Mouse (Mus musculus) liver, adult 10 weeks (tissue): ENCODE data around the gene Gtpbp4. TPM values are rescaled to one million over a fixed set of nuclear protein-coding genes. Genes with fewer than 3 reads are reported as not detected.

Source experiments
- polyA plus RNA-seq: library from polyadenylated mRNA; stranded (reverse); fragments of 350-450 nt; fragmentation: Illumina TruSeq; extraction: RNeasy Lipid Tissue Mini Kit (QIAGEN cat#74804); gene quantifications from one replicate; pipeline ENCODE4 v1.2.3, GENCODE M21; 2014; ENCODE audit warnings: low read depth, low replicate concordance

The Gtpbp4 gene
- polyA plus RNA-seq, result 40.8 TPM

DNA sequence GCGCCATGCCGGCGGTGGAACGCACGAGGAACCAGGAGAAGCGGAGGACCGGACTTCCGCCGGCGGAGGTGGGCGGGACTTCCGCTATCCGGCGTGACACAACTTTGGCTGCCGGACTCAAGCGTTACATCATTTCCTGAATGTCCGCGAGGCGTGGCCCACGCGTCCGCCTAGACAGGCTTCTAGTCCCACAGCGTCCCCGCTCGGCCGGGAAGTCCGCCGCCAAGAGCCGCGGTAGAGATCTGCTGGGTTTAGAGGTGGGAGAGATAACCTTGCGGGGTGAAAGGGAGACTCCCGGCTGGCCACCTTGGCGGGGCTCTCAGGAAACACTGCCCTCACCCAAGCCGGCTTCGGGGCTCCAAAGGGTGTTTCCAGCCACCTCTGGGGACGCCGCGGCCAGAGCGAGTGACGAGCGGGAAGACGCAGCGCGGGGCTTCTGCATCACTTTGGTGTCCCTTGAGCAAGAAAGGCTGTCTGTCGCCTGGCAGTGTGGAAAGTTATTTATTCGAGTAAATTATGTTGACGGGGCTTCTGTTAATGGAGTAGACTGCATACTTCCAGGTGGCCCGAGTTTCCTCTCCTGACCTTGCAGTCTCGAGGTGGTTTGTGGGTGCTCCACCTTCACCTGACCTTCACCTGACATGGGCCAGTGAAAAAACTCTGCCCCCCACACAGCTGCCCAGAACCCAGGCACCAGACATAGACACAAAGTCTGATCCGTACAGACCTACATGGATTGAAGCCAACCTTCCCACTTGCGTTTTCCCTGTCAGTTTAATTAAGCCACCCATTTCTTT is at the start of gene Gtpbp4:
TSS of gene Gtpbp4 (minus strand) at position 94 of the 797 bp plus-strand sequence.

DNA sequence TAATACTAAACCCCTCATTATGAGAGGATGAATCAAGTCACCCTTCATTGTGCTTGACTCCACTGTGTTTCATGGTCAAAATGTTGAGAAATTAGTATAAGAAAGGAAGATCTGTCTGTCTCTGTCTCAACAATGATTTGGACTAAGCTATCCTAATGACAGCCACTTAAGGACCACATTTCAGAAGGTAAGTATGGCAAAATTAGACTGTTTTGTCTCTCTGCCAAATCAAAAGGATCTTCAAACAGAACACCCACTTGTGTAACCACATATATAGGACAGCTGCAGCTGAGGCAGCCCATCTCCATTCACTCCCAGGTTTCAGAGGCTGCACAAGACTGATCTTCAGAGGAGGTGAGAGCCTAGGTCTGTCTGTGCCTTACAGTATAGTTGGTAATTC is 43.3 kb downstream of the Gtpbp4 start, which contains the start of gene Idi2:
TSS of gene Idi2 (plus strand) at position 301 of the 400 bp plus-strand sequence.

DNA sequence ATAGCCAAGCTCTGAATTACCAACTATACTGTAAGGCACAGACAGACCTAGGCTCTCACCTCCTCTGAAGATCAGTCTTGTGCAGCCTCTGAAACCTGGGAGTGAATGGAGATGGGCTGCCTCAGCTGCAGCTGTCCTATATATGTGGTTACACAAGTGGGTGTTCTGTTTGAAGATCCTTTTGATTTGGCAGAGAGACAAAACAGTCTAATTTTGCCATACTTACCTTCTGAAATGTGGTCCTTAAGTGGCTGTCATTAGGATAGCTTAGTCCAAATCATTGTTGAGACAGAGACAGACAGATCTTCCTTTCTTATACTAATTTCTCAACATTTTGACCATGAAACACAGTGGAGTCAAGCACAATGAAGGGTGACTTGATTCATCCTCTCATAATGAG is 47.8 kb downstream of the Gtpbp4 start, which contains the start of gene Gm9745:
TSS of gene Gm9745 (minus strand) at position 101 of the 400 bp plus-strand sequence.

Other genes starting within 250 kb of the Gtpbp4 start
- 11.9 TPM for gene Wdr37, start 124.2 kb downstream of the Gtpbp4 start, polyA plus RNA-seq
- gene Idi1, start 110.6 kb downstream of the Gtpbp4 start, polyA plus RNA-seq, result 866 TPM
- gene Gm9745, start 47.9 kb downstream of the Gtpbp4 start, polyA plus RNA-seq, result not detected
- gene Idi2, start 43.2 kb downstream of the Gtpbp4 start, polyA plus RNA-seq, result not detected
- gene Larp4b, start 97.8 kb upstream of the Gtpbp4 start, polyA plus RNA-seq, result 43.2 TPM